Mouse (Mus musculus) testis, adult 2 months (tissue): ENCODE measurements around the gene Sfmbt2. TPM values are rescaled to one million over a fixed set of nuclear protein-coding genes. Genes with fewer than 3 reads are reported as not detected.

Experiments used
- H3K27ac ChIP-seq: fragments of 200-500 bp; 2 replicates; pipeline ENCODE4 v1.5.1; 2012; ENCODE audit warnings: low read depth, low read length; ENCODE audit not compliant: control insufficient read depth, insufficient read depth
- H3K27me3 ChIP-seq: fragments of 200-500 bp; 2 replicates; pipeline ENCODE4 v1.6.1; 2012; ENCODE audit warnings: mild to moderate bottlenecking, low read length, moderate library complexity; ENCODE audit not compliant: control insufficient read depth, insufficient read depth
- H3K36me3 ChIP-seq: fragments of 200-500 bp; 2 replicates; pipeline ENCODE4 v1.6.1; 2012; ENCODE audit warnings: mild to moderate bottlenecking, low read length; ENCODE audit not compliant: control insufficient read depth, insufficient read depth
- H3K4me1 ChIP-seq: fragments of 200-500 bp; 2 replicates; pipeline ENCODE4 v1.6.1; 2012; ENCODE audit warnings: low read length; ENCODE audit not compliant: control insufficient read depth, insufficient read depth
- H3K4me3 ChIP-seq: fragments of 200-500 bp; 2 replicates; pipeline ENCODE4 v1.5.1; 2012; ENCODE audit warnings: low read depth, mild to moderate bottlenecking, low read length, moderate library complexity, mixed read lengths; ENCODE audit not compliant: control insufficient read depth
- CTCF ChIP-seq: fragments of 200-500 bp; IDR thresholded peaks from 2 replicates; pipeline ENCODE4 v1.5.1; 2012; ENCODE audit warnings: low read depth, mild to moderate bottlenecking, inconsistent platforms, low read length, moderate library complexity; ENCODE audit not compliant: control insufficient read depth, insufficient read depth, insufficient replicate concordance
- POLR2A ChIP-seq: fragments of 200-500 bp; IDR thresholded peaks from 2 replicates; pipeline ENCODE4 v1.6.1; 2012; ENCODE audit warnings: low read depth, mild to moderate bottlenecking, inconsistent platforms, low read length, moderate library complexity; ENCODE audit not compliant: control insufficient read depth
- polyA plus RNA-seq: library from polyadenylated mRNA; depleted of rRNA; stranded (reverse); fragments of >200 nt; gene quantifications from 2 replicates; pipeline ENCODE4 v1.2.3, GENCODE M21; 2012

Sfmbt2 gene
- polyA plus RNA-seq, 1 experiment = 15.2 TPM

- H3K4me3 ChIP-seq = peak overlapping the region; percentile 86
- H3K27me3 ChIP-seq = no peaks in the 10 kb centered on the region
- TF ChIP-seq CTCF = no peak
- TF ChIP-seq POLR2A = no peak
- H3K36me3 ChIP-seq = no peaks in the 10 kb centered on the region
- peak overlapping the region; percentile 73 for H3K27ac ChIP-seq
- H3K4me1 ChIP-seq = peaks cover 25% of the 10 kb centered on the region
Measured at GRCm38 (mm10) chr2:10372321-10372723, 2.0 kb downstream of the Sfmbt2 start.

- Histone ChIP-seq H3K4me1 (peaks cover 25% of the 10 kb centered on the region), H3K27ac (peak overlapping the region; percentile 47; the same call in 1 of the 2 replicates), H3K36me3 (no peaks in the 10 kb centered on the region), H3K4me3 (peak overlapping the region; percentile 81), H3K27me3 (no peaks in the 10 kb centered on the region)
- no peak for TF ChIP-seq CTCF
- no peak for TF ChIP-seq POLR2A
Measured at GRCm38 (mm10) chr2:10372776-10373507, 2.6 kb downstream of the Sfmbt2 start.

GRCm38 (mm10) chr2:10373508-10374206 is 3.3 kb downstream of the Sfmbt2 start:
- H3K27ac ChIP-seq = no peak overlapping the region; the same call in 1 of the 2 replicates
- peaks cover 25% of the 10 kb centered on the region for H3K4me1 ChIP-seq
- no peaks in the 10 kb centered on the region for H3K27me3 ChIP-seq
- TF ChIP-seq POLR2A = peak; percentile 31; the same call in 1 of the 2 replicates
- no peak for TF ChIP-seq CTCF
- peak overlapping the region; percentile 81 for H3K4me3 ChIP-seq
- H3K36me3 ChIP-seq = no peaks in the 10 kb centered on the region

- TF ChIP-seq CTCF = 0 out of 2 replicates have a peak, but pooled peaks have one; percentile 11
- no peak for TF ChIP-seq POLR2A
- peak overlapping the region; percentile 81 for H3K4me3 ChIP-seq
- H3K27me3 ChIP-seq = no peaks in the 10 kb centered on the region
- H3K4me1 ChIP-seq = peaks cover 25% of the 10 kb centered on the region
- no peaks in the 10 kb centered on the region for H3K36me3 ChIP-seq
- H3K27ac ChIP-seq = peak overlapping the region; percentile 27
Measured at GRCm38 (mm10) chr2:10374207-10375023, 4.1 kb downstream of the Sfmbt2 start.

- H3K4me1 ChIP-seq = peaks cover 25% of the 10 kb centered on the region
- H3K4me3 ChIP-seq = peak overlapping the region; percentile 81
- H3K27ac ChIP-seq = no peak overlapping the region
- TF ChIP-seq CTCF (no peak), POLR2A (0 out of 2 replicates have a peak, but pooled peaks have one; percentile 14)
- H3K27me3 ChIP-seq = no peaks in the 10 kb centered on the region
- H3K36me3 ChIP-seq = no peaks in the 10 kb centered on the region
Measured at GRCm38 (mm10) chr2:10375024-10375372, 4.7 kb downstream of the Sfmbt2 start.

- Histone ChIP-seq H3K36me3 (peaks cover 2% of the 10 kb centered on the region), H3K4me3 (no peak overlapping the region), H3K27ac (no peak overlapping the region), H3K27me3 (no peaks in the 10 kb centered on the region), H3K4me1 (no peaks in the 10 kb centered on the region)
- no peak for TF ChIP-seq CTCF
- TF ChIP-seq POLR2A = no peak
Measured at GRCm38 (mm10) chr2:10389988-10390387, 19.7 kb downstream of the Sfmbt2 start.
